ENCODE assay signal across 9 mouse cellular contexts in the genomic region with DNA sequence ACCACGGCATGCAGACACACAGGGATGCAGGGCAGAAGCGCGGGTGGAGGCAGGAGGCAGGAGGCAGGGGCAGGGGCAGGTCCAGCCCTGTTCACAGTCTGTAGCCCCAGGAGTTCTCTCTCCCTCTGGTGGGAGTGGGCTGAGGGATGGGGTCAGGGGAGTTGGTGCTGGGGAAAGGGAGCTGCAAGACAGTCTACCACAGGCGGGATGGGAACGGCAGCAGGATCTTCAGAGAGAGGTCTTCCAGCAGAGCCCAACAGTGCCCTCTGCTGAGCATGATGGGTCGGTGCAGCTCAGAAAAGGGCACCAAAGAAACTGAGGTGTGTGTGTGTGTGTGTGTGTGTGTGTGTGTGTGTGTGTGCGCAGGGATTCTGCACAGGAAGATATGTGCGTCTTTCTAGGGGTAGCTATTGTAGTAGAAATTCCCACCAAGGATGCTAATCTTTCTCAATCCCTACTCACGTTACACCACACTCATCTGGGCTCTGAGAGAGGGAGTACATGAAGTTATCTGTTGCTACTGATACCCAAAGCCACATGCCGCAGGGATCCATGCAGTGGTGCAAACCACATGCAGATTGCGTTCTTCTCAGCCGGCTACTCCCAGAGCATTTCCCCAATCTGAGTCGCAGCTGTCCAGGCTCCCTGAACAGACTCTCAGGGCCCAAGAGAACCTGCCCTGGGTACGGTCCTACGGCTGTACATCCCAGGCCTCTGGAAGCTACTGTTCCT.
A peak's percentile ranks its signal among the peaks of the same experiment; 100 is the strongest.
DNase-seq lines count a peak whose midpoint lies in the region; ATAC-seq lines count a peak whose summit lies in the region.
"Had no signal": no experiment of that assay in that cellular context is flagged by ENCODE, and none has a peak within 500 bp of the region (broad histone marks: within the 10 kb centered on the region; RNA-seq: fewer than 3 reads in every experiment).

No protein-coding gene starts in this region.

- no peaks in the 10 kb centered on the region for H3K36me3 ChIP-seq in intestine, embryonic 14.5 days (ENCODE audit: control insufficient read depth, insufficient read depth, low read length)
- H3K36me3 ChIP-seq in midbrain, embryonic 14.5 days (ENCODE audit: control insufficient read depth, insufficient read depth, low read length): no peaks in the 10 kb centered on the region
- H3K36me3 ChIP-seq: stomach, embryonic 15.5 days had no signal

- DNase-seq in ovary, postnatal 10 days (ENCODE audit: low spot score): peak; percentile 55
- no peak for DNase-seq in ovary, adult 18-20 months (ENCODE audit: low spot score)
- DNase-seq in cerebellum, postnatal 10 days: peak; percentile 88 to 91
- DNase-seq in gastrocnemius, adult 18-20 months (ENCODE audit: low spot score): peak; percentile 76
- peak; percentile 85 for DNase-seq in intestine, embryonic 14.5 days (ENCODE audit: low spot score)
- DNase-seq in left cerebral cortex, postnatal 25 days (ENCODE audit: low spot score in 2 of 2): peak; percentile 80 to 88
- DNase-seq in midbrain, embryonic 14.5 days: peak; percentile 85
- peak; percentile 53 for DNase-seq in spleen, postnatal 36 days (ENCODE audit: low spot score in 2 of 2)

- H3K9ac ChIP-seq in intestine, embryonic 14.5 days (ENCODE audit: low read length): no peak overlapping the region
- no peak overlapping the region for H3K9ac ChIP-seq in midbrain, embryonic 14.5 days (replicated peaks; ENCODE audit: low read length)
- H3K9ac ChIP-seq: stomach, embryonic 15.5 days had no signal

- intact Hi-C loops in left cerebral cortex, postnatal 25 days (cut with DNase I): loop anchor here (1.0 to 5.0 kb wide), 2 partner anchors 100 to 189 kb away; no protein-coding TSS in a partner anchor

- 59% methylated on average over 15 of the region's 15 CpGs for WGBS in intestine, embryonic 14.5 days
- 57% methylated on average over 15 of the region's 15 CpGs for WGBS in midbrain, embryonic 14.5 days

- H3K27ac ChIP-seq in intestine, embryonic 14.5 days (ENCODE audit: low read depth): no peak overlapping the region
- H3K27ac ChIP-seq in midbrain, embryonic 14.5 days (replicated peaks; ENCODE audit: low read depth, low read length): no peak overlapping the region
- H3K27ac ChIP-seq: stomach, embryonic 15.5 days had no signal

- H3K9me3 ChIP-seq in intestine, embryonic 14.5 days (ENCODE audit: control insufficient read depth, low read length): no peaks in the 10 kb centered on the region
- H3K9me3 ChIP-seq in midbrain, embryonic 14.5 days (ENCODE audit: control insufficient read depth, low read length): no peaks in the 10 kb centered on the region
- H3K9me3 ChIP-seq: stomach, embryonic 15.5 days had no signal

- H3K4me1 ChIP-seq in intestine, embryonic 14.5 days (replicated peaks; ENCODE audit: control insufficient read depth, insufficient read depth, low read length): peaks cover 8% of the 10 kb centered on the region
- H3K4me1 ChIP-seq in midbrain, embryonic 14.5 days (ENCODE audit: control insufficient read depth, insufficient read depth, low read length): no peaks in the 10 kb centered on the region

- no peak overlapping the region for H3K4me2 ChIP-seq in intestine, embryonic 14.5 days (ENCODE audit: low read length)
- no peak overlapping the region for H3K4me2 ChIP-seq in midbrain, embryonic 14.5 days (ENCODE audit: low read length)
- H3K4me2 ChIP-seq: stomach, embryonic 15.5 days had no signal

- H3K4me3 ChIP-seq in intestine, embryonic 14.5 days (ENCODE audit: low read depth, low read length): no peak overlapping the region
- no peak overlapping the region for H3K4me3 ChIP-seq in midbrain, embryonic 14.5 days (replicated peaks; ENCODE audit: low read depth, low read length)
- H3K4me3 ChIP-seq: stomach, embryonic 15.5 days had no signal

- ATAC-seq in intestine, embryonic 14.5 days (replicated peaks; ENCODE audit: low FRiP score, low TSS enrichment, low read depth): 0 out of 2 replicates have a peak, but pooled peaks have one; percentile 25
- peak; percentile 46; the same call in 1 of the 2 replicates for ATAC-seq in midbrain, embryonic 14.5 days (ENCODE audit: low FRiP score, low TSS enrichment)

- 0 out of 2 replicates have a peak, but pooled peaks cover 5% of the 10 kb centered on the region for H3K27me3 ChIP-seq in intestine, embryonic 14.5 days (replicated peaks; ENCODE audit: control insufficient read depth, insufficient read depth, low read length)
- H3K27me3 ChIP-seq in midbrain, embryonic 14.5 days (ENCODE audit: control insufficient read depth, insufficient read depth, low read length): no peaks in the 10 kb centered on the region
- H3K27me3 ChIP-seq: stomach, embryonic 15.5 days had no signal
